Mouse (Mus musculus): ENCODE results near the gene Npnt. TPM values are rescaled to one million over a fixed set of nuclear protein-coding genes. Genes with fewer than 3 reads are reported as not detected.

The Npnt gene
- total RNA-seq, 2 experiments from 2014 or later, result 11.9 to 12.7 TPM

GRCm38 (mm10) chr3:132940181-132940990 is 9.7 kb downstream of the Npnt start:
- DNase-seq (ENCODE audit: low spot score in 2 of 2), result no peak

- DNase-seq (ENCODE audit: low spot score in 2 of 2), result no peak
Measured at GRCm38 (mm10) chr3:132939006-132939405, 11.1 kb downstream of the Npnt start.

GRCm38 (mm10) chr3:132934649-132935048 is 15.4 kb downstream of the Npnt start:
- no peak for DNase-seq (ENCODE audit: low spot score in 2 of 2)

GRCm38 (mm10) chr3:132931526-132931925 is 18.6 kb downstream of the Npnt start:
- DNase-seq (ENCODE audit: low spot score in 2 of 2), result no peak

- DNase-seq (ENCODE audit: low spot score in 2 of 2), result no peak
Measured at GRCm38 (mm10) chr3:132929866-132930265, 20.2 kb downstream of the Npnt start.

- no peak for DNase-seq (ENCODE audit: low spot score in 2 of 2)
Measured at GRCm38 (mm10) chr3:132928186-132928585, 21.9 kb downstream of the Npnt start.

- no peak for DNase-seq (ENCODE audit: low spot score in 2 of 2)
Measured at GRCm38 (mm10) chr3:132919798-132920197, 30.3 kb downstream of the Npnt start.

GRCm38 (mm10) chr3:132919240-132919639 is 30.9 kb downstream of the Npnt start:
- DNase-seq (ENCODE audit: low spot score in 2 of 2), result no peak

- DNase-seq (ENCODE audit: low spot score in 2 of 2), result no peak
Measured at GRCm38 (mm10) chr3:132917356-132918090, 32.6 kb downstream of the Npnt start.

GRCm38 (mm10) chr3:132915661-132916060 is 34.4 kb downstream of the Npnt start:
- no peak for DNase-seq (ENCODE audit: low spot score in 2 of 2)

- DNase-seq (ENCODE audit: low spot score in 2 of 2), result no peak
Measured at GRCm38 (mm10) chr3:132912420-132912819, 37.7 kb downstream of the Npnt start.

GRCm38 (mm10) chr3:132911716-132912115 is 38.4 kb downstream of the Npnt start:
- no peak for DNase-seq (ENCODE audit: low spot score in 2 of 2)

- DNase-seq (ENCODE audit: low spot score in 2 of 2), result no peak
Measured at GRCm38 (mm10) chr3:132910727-132911126, 39.4 kb downstream of the Npnt start.

GRCm38 (mm10) chr3:132909736-132910135 is 40.4 kb downstream of the Npnt start:
- DNase-seq (ENCODE audit: low spot score in 2 of 2), result no peak

- no peak for DNase-seq (ENCODE audit: low spot score in 2 of 2)
Measured at GRCm38 (mm10) chr3:132907506-132908203, 42.4 kb downstream of the Npnt start.

- peak in 1 of 2 experiments; percentile 28 for DNase-seq (ENCODE audit: low spot score in 2 of 2)
Measured at GRCm38 (mm10) chr3:132905224-132905930, 44.7 kb downstream of the Npnt start.

GRCm38 (mm10) chr3:132903386-132903785 is 46.7 kb downstream of the Npnt start:
- no peak for DNase-seq (ENCODE audit: low spot score in 2 of 2)

GRCm38 (mm10) chr3:132902921-132903320 is 47.2 kb downstream of the Npnt start:
- DNase-seq (ENCODE audit: low spot score in 2 of 2), result no peak

- DNase-seq (ENCODE audit: low spot score in 2 of 2), result no peak
Measured at GRCm38 (mm10) chr3:132902206-132902605, 47.9 kb downstream of the Npnt start.

- DNase-seq (ENCODE audit: low spot score in 2 of 2), result peak in 1 of 2 experiments; percentile 54
Measured at GRCm38 (mm10) chr3:132897891-132898290, 52.2 kb downstream of the Npnt start.

GRCm38 (mm10) chr3:132897390-132897789 is 52.7 kb downstream of the Npnt start:
- DNase-seq (ENCODE audit: low spot score in 2 of 2), result no peak
